Mouse (Mus musculus) brain, embryonic 14.5 days (tissue): Measurements from ENCODE around the gene Hivep1. TPM values are rescaled to one million over a fixed set of nuclear protein-coding genes. Genes with fewer than 3 reads are reported as not detected.

ENCODE experiments used
- DNase-seq: peaks from one replicate; pipeline ENCODE4 v3.0.0-alpha.2; 2011; ENCODE audit warnings: low read depth
- CTCF ChIP-seq: fragments of 200-500 bp; IDR thresholded peaks from 2 replicates; pipeline ENCODE4 v1.5.1; 2012; ENCODE audit warnings: inconsistent platforms, mild to moderate bottlenecking, moderate library complexity, borderline replicate concordance; ENCODE audit not compliant: insufficient read depth, insufficient read length; ENCODE audit errors: extremely low read depth
- POLR2A ChIP-seq: fragments of 200-500 bp; IDR thresholded peaks from 2 replicates; pipeline ENCODE4 v1.6.1; 2012; ENCODE audit warnings: mild to moderate bottlenecking, inconsistent platforms, borderline replicate concordance; ENCODE audit not compliant: poor library complexity, insufficient read depth, insufficient read length, severe bottlenecking; ENCODE audit errors: extremely low read depth
- polyA plus RNA-seq: library from polyadenylated mRNA; depleted of rRNA; stranded (reverse); fragments of >200 nt; gene quantifications from 2 replicates; pipeline ENCODE4 v1.2.3, GENCODE M21; 2012; rRNA removed

Gene Hivep1
- 26.7 and 43.0 TPM in 2 replicates for polyA plus RNA-seq

DNA sequence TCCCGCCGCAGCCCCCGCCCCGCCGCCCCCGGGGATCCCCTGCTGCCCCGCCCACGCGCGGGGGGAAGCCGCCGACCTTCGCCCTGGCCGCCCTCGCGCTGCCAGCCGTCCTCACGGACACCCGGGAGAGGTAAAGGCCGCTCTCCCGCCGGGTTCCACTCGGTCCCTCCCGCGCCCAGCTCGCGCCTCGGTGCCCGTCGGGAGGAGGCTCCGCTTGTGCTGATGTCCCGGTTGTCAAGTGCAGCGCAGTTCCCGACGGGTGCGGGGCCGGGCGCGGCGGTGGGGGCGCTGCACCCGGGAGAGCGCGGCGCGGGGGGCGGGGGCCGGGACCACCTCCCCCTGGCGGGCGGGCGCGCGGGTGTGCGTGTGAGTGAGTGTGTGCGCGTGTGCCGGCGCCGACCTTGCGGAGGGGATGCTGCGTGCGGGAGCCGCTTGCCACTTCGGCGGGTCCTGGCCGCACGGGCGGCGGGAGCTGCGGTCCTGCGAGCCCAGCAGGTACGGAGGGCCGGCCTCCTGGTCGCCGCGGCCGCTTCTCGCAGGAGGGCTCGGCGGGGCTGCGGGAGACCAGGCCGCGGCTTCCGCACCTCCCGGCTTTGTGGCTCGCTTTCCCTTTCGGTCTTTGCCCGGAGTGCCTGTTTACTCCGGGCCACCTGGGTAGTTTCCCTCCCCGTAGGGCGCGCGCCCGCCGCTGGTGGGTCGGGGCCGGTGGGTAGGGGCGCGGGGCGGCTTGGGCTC lies at the start of gene Hivep1:
Gene Hivep1, plus strand, starts transcription at position 61 of the 735 bp plus-strand sequence.
- DNase-seq, result peak; percentile 82
- TF ChIP-seq POLR2A, result peak; percentile 60
- TF ChIP-seq CTCF, result no peak

DNA sequence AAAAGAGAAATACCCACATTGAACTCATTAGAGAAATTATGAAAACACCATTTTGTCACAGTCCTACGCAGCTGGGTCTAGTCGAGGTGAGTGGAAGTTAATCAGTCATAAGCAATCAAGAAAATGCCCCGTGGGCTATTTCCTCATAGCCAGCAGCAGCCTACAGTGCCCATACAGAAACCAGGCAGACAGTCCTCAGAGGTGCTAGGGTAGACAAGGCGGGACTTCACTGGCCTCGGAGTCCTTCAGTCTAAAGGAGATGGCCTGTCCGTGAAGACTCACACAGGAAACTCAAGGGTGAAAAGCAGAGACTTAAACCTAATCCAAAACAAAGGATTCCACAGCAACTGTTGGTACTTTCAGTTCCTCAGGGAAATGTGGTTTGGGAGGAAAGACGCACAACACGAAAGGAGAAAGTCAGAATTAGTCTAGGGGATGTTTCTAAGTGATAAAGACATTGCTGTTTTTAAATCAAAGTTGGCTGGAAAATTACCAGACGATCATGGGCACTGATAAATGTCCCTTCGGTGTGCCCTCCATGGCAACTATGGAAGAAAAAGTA lies 36.3 kb upstream of the Hivep1 start:
- no peak for TF ChIP-seq CTCF
- TF ChIP-seq POLR2A, result no peak
- DNase-seq, result no peak

DNA sequence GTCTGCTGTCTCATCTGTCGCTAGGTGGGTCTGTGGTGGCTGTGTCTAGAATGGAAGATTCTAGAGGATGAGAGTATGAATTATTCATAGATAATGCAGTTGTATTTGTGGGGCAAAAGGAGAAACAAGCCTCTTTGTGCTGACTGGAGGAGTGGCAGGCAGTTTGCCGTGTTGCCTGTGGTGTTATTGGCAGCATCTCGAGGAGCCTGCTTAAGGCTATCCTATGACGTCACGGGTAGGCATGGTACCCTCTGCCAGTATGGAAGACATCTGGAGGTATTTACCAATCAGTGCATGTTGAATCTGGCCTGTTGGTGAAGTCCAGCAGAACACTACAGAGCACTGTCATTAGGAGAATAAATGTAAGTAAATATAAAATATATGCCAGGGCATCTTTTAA lies 35.6 kb upstream of the Hivep1 start:
- peak; percentile 35 for DNase-seq
- TF ChIP-seq POLR2A (no peak), CTCF (no peak)

DNA sequence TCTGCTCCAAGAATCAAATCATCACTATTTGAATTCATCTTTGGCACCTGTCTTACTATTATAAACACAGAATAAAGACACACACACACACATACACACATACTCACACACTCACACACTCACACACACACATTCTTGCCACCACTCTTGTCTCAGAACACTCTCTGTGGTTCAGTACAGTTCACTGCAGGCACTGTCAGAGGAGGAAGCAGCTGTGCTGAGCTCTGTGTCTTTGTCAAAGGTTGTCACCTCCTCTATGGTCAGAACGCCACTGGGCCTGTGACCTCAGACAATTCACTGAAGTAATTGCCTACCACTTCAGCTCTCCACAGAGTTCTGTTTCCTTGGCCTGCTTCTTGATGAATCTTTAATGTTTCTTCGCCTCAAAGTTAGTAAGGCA lies 33.5 kb upstream of the Hivep1 start:
- no peak for DNase-seq
- TF ChIP-seq CTCF, result no peak
- no peak for TF ChIP-seq POLR2A

DNA sequence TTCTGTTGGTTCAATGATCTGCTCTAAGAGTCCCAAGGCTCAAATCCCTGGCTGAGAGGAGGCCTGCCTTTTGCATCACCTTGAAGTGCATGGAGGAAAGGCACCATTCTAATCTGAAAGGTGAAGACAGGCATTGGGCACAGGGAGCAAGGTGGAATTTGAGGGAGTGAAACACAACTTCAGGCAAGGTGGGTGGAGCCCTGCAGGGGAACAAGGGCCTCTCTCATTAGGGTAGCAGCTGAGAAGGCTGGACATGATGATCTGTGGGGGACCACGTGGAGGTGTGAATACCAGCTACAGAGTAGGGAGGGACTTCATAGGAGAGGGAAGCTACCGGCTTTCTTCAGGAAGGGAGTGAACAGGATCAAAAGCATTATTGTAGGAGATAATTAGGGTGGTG lies 10.6 kb upstream of the Hivep1 start:
- no peak for DNase-seq
- TF ChIP-seq POLR2A (no peak), CTCF (no peak)

DNA sequence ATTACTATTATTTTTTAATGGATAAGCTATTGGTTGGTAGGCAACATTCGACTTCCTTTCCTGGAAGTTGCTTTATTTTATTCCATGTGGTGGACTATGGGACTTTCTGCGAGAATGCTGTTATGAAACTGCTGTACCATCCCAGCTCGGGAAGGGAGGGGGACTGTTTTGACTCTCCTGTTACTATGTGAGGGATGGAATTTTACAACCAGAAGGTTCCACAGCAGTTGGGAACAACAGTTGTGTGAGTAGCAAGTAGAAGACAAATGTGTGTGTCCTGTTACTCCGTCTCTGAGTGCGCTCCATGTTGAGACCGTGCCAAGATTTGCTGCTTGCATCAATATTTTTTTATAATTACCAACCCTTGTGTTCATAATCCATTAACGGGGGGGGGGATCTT lies 8.4 kb upstream of the Hivep1 start:
- no peak for TF ChIP-seq POLR2A
- TF ChIP-seq CTCF, result no peak
- DNase-seq, result no peak

DNA sequence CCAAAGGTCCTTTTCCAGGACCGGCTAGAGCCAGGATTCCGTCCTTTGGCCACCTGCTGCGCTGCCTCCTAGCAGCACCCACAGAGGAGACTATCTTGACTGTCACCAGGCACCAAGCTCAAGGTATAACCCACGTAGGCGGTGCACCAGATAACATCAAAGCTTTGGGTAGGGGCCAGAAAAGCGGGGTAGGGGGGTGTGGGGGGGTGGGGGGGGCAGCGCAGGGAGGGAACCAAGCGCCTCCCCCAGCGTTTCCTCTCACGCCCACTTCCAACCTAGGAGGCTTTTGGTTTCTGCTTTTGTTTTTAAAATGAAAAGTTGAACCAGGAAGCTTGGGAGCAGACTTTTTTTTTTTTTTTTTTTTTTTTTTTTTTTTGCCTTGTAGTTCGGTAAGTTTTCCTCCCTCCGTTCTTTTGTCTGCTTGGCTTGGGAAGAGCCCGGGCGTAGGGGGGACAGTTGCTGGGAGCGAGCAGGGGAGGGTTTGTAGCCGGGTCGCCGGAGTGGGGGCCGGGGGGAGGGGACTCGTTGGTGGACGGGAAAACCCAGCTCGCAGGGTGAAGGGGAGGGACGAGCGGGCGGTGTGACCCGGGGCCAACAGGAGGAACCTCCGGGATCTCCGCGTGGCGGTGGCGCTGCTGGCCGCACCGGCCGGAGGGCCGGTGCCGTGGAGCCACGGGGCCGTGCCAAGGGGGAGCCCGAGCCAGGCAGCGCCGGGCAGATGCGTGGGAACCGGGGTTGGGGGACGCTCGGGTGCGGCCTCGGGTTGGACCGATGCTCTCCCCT lies 2.6 kb upstream of the Hivep1 start:
- TF ChIP-seq CTCF, result no peak
- peak; percentile 45; the same call in 1 of the 2 replicates for TF ChIP-seq POLR2A
- peak; percentile 72 for DNase-seq

DNA sequence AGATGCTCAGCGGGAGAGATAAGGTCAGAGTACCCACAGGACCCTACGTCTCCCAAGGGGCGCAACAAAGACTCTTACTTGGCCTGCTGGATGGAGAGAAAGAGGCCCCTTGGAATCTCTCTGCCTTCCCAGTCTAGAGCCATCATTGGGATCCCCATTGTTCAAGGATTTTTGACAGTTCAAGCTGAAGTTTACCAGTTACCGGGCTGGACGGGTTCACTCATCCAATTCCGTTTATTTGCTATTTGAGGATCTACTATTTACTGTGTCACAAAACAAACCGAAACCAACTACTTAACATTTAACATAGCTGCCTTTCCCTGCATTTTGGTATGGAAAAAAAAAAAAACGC lies 2.1 kb upstream of the Hivep1 start:
- DNase-seq, result no peak
- TF ChIP-seq CTCF (no peak), POLR2A (no peak)

DNA sequence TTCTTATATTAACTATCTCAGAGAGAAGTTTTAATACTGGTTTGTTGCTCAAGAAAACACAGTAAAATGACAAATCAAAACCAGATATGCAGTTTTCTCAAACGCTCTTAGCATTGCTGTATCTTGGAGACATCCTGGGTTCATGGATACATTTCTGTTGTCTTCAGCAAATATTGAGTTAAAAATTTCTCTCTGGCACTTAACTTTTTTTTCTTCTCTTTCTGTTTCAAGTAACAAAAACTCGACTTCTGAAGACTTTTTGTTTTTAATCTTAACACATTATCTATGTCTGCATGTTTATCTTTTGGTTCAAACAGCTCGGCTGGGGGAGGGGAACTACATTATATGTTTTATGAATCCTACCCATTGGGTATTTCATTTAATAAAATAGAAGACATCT lies 1.7 kb upstream of the Hivep1 start:
- DNase-seq, result peak; percentile 15
- TF ChIP-seq POLR2A (no peak), CTCF (no peak)

DNA sequence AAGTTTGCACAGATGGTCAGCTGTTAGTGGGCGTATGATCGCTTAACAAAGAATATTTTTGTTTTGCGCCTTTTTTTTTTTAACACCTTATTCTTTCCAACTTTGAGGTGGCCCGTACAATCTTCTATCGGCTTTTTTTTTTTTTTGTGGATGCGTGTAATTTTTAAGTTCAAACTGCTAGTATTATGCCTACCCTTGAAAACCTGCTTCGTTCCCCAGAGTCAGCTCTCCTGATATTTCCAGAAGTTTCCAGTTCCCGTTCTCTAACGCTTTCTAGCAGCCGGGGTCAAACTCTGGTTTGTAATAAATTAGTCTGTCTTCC lies 980 bp upstream of the Hivep1 start:
- DNase-seq, result no peak
- no peak for TF ChIP-seq POLR2A
- TF ChIP-seq CTCF, result no peak

DNA sequence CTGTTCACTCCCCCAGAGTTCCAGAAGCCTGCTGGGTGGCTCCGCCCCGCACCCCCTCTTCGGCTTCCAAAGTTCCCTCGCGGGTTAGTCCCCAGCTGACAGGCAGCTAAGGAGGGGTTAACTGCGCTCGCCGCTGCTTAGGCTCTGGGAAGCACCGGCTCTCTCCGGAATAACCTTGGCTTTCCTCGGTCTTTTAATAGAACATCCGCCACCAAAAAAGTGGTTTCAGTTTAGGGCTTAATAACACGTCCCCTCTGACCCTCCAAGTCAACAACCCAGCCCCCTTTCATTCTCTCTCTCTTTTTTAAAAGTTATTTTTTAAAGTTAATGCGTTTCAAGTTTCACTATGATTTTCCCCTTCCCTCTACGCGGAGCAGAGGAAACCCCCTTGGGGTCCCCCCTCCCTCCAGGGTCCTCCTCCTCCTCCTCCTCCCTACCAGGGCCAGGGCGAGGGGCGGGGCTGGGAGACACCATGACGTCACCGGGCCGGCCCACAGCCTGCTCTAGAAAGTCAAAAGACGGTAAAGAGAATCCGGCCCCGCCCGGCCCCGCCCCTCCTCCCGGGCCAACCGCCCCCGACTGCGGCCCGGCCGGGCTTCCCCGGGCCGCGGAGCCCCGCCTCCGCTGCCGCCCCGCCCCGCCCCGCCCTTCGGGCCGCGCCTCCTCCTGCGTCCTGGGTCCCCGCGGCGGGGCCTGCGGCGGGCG lies 467 bp upstream of the Hivep1 start:
- peak; percentile 99 for DNase-seq
- TF ChIP-seq POLR2A (no peak), CTCF (no peak)

DNA sequence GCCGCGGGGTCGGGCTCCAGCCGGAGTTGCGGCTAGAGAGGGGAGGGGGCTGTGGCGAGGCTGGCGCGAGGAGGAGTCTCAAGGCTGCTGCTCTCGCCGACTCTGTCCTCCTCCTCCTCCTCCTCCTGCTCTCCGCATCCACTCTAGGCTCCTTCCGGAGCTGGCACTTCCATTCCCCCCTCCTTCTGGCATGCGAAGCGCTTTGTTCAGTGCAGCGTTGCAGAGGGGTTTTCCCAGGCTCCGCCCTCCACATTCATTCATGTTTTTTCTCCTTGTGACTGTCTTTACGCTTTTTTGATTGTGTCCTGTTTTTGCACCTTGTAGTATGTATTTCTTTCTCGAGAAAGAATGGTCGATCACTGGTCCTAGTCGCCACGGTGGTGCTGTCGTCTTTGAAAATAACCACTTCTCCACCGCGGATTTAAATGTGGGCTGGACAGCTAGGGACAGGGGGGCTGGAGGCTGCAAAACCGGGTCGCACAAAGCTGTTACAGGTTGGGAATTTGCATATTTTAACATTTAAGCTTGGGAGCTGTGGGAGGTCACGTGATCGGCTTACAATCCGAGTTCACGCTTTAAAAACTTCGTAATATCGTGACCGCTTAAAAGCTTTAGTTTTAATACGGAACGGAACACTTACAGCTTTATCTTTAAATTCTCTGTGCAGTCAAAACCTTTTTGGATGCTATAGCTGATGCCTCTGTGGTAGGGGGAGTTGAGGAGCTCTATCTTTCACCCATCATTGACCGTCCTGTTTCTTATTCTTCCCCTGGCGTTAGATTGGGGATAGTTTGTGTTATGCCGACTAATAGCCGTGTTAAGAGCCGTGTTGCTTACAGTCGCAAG lies 1.1 kb downstream of the Hivep1 start:
- peak; percentile 95 for DNase-seq
- TF ChIP-seq CTCF (no peak), POLR2A (peak; percentile 40; the same call in 1 of the 2 replicates)
